Mouse (Mus musculus): ENCODE results near the gene Ggt6.

DNA sequence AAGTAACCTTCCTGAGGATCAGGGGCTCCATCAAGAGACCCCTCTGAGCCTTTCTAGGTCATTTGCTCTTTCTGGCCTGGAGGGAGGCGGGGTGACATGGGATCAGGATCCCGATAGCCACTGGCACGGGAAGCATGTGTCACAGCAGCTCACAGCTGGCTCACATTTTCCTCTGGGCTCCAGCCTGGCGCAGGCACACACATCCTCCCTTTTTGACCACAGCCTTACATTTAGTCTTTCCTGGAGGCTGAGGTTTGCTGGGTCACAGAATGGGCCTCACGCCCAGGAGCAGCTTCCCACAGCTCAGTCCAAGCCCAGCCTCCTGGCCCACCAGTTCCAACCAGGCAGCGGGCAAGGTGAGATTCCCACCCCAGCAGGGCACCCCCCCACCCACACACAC is 42.9 kb downstream of the Ggt6 start:
- no peak for TF ChIP-seq CTCF (IDR thresholded peaks at IDR 0.05; ENCODE audit: extremely low read depth, insufficient read depth, low read length)
- no peak for TF ChIP-seq POLR2A (IDR thresholded peaks at IDR 0.05; ENCODE audit: extremely low read depth, insufficient read depth, low read length)
